Mouse (Mus musculus) liver, embryonic 12.5 days (tissue): ENCODE data around the gene Galnt2. TPM values are rescaled to one million over a fixed set of nuclear protein-coding genes. Genes with fewer than 3 reads are reported as not detected.

Source experiments
- ATAC-seq: fragments of 200-750 bp; cut with Nextera tagmentation; 2 replicates; pipeline ENCODE4 v1.8.0; 2017; ENCODE audit warnings: moderate number of reproducible peaks, mild to moderate bottlenecking, moderate library complexity
- H3K27ac ChIP-seq: fragments of 300-500 bp; sonication (generic); 2 replicates; pipeline ENCODE4 v1.5.1; 2016; ENCODE audit warnings: mild to moderate bottlenecking
- H3K27me3 ChIP-seq: fragments of 300-500 bp; sonication (generic); replicated peaks from 2 replicates; pipeline ENCODE4 v1.6.1; 2016; ENCODE audit warnings: mild to moderate bottlenecking, moderate library complexity
- H3K36me3 ChIP-seq: fragments of 300-500 bp; sonication (generic); 2 replicates; pipeline ENCODE4 v1.6.1; 2016; ENCODE audit warnings: mild to moderate bottlenecking, moderate library complexity
- H3K4me1 ChIP-seq: fragments of 300-500 bp; sonication (generic); 2 replicates; pipeline ENCODE4 v1.6.1; 2016
- H3K4me2 ChIP-seq: fragments of 300-500 bp; sonication (generic); 2 replicates; pipeline ENCODE4 v1.6.1; 2016; ENCODE audit warnings: mild to moderate bottlenecking, moderate library complexity
- H3K4me3 ChIP-seq: fragments of 300-500 bp; sonication (generic); 2 replicates; pipeline ENCODE4 v1.5.1; 2016; ENCODE audit warnings: mild to moderate bottlenecking, moderate library complexity
- H3K9ac ChIP-seq: fragments of 300-500 bp; sonication (generic); 2 replicates; pipeline ENCODE4 v1.6.1; 2016; ENCODE audit warnings: mild to moderate bottlenecking, moderate library complexity
- H3K9me3 ChIP-seq: fragments of 300-500 bp; sonication (generic); replicated peaks from 2 replicates; pipeline ENCODE4 v1.6.1; 2016; ENCODE audit warnings: mild to moderate bottlenecking, moderate library complexity
- WGBS: fragments of 180-500 bp; shearing (Covaris S2); methylation state at CpG from one replicate; pipeline ENCODE4 v1.1.7; 2016; ENCODE audit not compliant: insufficient replicate concordance; 5-methylcytosine and 5-hydroxymethylcytosine counted together
- polyA plus RNA-seq: library from polyadenylated mRNA; unstranded; fragments of >200 nt; fragmentation: Nextera tagmentation; extraction: Ambion mirVana; gene quantifications from 2 replicates; pipeline ENCODE4 v1.2.1, GENCODE M21; 2016

Galnt2 gene
- polyA plus RNA-seq, 1 experiment from 2014 or later = 37.5 TPM

DNA sequence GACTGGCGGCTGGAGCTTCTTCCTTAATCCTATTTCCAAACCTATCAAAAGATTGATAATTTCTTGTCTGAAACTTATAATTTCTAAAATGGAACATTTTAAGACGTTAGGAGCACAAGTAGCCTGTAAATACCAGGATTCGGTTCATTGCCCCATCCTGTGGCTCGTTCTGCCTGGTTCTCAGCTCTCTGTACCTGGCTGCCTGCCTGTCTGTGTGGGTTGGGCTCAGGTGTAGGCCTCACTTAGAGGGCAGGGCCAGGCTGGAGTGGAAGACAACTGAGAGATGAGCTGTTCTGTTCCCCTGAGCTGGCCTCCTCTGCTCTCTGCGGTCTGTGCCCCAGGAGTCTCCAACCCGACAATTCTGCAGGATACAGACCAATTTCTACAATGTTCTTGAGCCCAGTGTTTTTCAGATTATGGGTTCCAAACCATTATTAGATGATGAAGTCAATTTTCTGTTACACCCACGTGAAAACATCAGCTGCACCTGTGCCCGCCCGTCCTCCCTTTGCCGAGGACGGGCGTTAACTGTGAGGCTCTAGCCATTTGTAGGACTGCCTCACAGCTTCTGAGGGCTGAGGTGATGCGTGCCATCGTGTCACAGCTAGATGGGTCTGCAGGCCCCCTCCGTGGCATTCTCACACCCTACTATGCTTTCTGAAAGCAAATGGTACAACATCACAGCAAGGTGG lies 72.2 kb downstream of the Galnt2 start:
- H3K36me3 ChIP-seq = peaks cover 35% of the 10 kb centered on the region
- ATAC-seq = no peak
- no peak overlapping the region for H3K9ac ChIP-seq
- H3K27me3 ChIP-seq = no peaks in the 10 kb centered on the region
- no peak overlapping the region for H3K4me2 ChIP-seq
- no peak overlapping the region for H3K27ac ChIP-seq
- no peak overlapping the region for H3K4me3 ChIP-seq
- H3K9me3 ChIP-seq = no peaks in the 10 kb centered on the region
- WGBS = 79% methylated on average over 15 of the region's 15 CpGs
- H3K4me1 ChIP-seq = peaks cover 17% of the 10 kb centered on the region; the same call in 1 of the 2 replicates

DNA sequence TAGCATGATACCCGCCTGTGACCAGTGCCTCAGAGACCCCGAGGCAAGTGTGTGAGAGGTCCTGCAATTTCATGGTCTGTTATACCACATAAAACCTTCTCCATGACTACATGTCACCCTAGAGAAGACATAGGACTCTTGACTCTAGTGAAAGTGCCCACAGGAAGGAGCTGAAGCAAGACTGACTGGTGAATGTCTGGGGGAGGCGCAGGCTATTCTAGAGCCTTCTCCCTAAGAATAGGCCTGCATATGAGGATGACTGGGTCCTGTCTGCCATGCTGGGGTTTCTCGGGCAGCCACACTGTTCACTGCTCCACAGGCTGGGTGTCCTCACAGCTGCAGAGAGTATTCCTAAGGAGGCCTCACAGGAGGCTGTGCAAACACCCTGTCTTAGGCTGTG lies 73.0 kb downstream of the Galnt2 start:
- Histone ChIP-seq H3K4me1 (peaks cover 17% of the 10 kb centered on the region; the same call in 1 of the 2 replicates), H3K27me3 (no peaks in the 10 kb centered on the region), H3K4me3 (no peak overlapping the region), H3K9me3 (no peaks in the 10 kb centered on the region), H3K9ac (no peak overlapping the region), H3K36me3 (peaks cover 35% of the 10 kb centered on the region), H3K27ac (no peak overlapping the region), H3K4me2 (no peak overlapping the region)
- ATAC-seq = no peak
- 78% methylated on average over 4 of the region's 4 CpGs for WGBS

DNA sequence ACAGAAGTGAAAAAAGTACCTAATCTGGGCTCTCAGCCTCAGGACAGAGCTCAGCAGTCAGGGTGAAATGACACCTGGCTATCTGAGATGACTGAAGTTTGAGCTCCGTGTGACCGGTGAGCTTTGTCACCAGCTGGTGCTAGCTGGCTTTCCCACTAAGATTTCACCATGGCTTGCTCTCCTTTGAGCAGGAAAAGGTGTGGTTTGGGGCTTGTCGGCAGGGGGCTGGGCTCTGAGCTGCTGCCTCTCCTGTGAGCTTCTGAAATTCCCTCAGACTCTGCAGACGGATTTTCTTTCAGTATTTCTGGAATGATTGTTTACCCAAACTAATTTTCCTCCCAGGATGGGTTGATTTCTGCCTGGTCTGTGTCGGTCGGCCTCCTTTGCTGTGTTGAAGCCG lies 75.4 kb downstream of the Galnt2 start:
- Histone ChIP-seq H3K9ac (no peak overlapping the region), H3K27me3 (no peaks in the 10 kb centered on the region), H3K4me2 (no peak overlapping the region), H3K9me3 (no peaks in the 10 kb centered on the region), H3K36me3 (peaks cover 45% of the 10 kb centered on the region), H3K4me1 (peaks cover 20% of the 10 kb centered on the region; the same call in 1 of the 2 replicates), H3K4me3 (no peak overlapping the region), H3K27ac (no peak overlapping the region)
- WGBS = 48% methylated on average over 7 of the region's 7 CpGs
- ATAC-seq = no peak

DNA sequence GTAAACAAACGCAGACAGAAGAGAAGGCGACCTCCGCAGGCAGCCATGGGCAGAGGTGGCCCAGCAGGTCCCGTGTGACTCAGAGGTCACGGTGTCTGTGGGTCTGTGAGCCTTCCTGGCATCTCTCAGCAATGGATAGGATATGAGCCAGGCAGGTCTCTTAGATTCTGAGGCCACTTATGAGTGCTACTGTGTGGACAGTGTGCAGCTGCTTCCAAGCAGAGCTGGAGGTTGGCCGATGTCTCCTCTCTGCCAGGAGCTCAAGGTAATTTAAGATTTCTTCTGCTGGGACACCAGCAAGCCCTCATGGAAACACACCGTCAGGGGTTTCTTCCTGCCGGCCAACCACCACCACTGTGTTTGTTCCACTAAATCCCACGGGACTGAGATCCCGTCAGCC lies 76.5 kb downstream of the Galnt2 start:
- ATAC-seq = no peak
- Histone ChIP-seq H3K4me3 (no peak overlapping the region), H3K4me2 (no peak overlapping the region), H3K9me3 (no peaks in the 10 kb centered on the region), H3K4me1 (peaks cover 16% of the 10 kb centered on the region; the same call in 1 of the 2 replicates), H3K27ac (no peak overlapping the region), H3K9ac (no peak overlapping the region), H3K27me3 (no peaks in the 10 kb centered on the region), H3K36me3 (peaks cover 45% of the 10 kb centered on the region)
- 80% methylated on average over 10 of the region's 10 CpGs for WGBS

DNA sequence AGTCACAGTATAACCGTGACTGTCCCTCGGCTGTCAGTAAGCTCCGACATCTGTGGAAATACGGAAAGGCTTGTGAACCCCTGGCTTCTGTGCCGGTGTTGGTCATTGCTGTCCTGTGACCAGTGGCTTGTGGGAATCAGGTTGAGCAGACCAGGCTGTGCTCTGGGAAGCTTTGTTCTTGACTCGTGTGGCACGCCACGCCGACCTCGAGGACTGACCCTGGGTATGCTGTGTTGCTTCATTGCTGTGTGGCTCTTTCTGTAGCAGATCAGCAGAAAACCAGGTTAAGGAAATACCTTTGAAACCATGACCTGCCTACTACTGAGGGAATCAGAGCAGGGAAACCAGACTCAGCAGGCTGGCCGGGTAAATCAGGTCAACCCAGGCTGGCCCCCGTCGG lies 79.3 kb downstream of the Galnt2 start:
- Histone ChIP-seq H3K9me3 (no peaks in the 10 kb centered on the region), H3K4me3 (no peak overlapping the region), H3K27me3 (no peaks in the 10 kb centered on the region), H3K27ac (no peak overlapping the region), H3K36me3 (peaks cover 34% of the 10 kb centered on the region), H3K9ac (no peak overlapping the region), H3K4me2 (no peak overlapping the region), H3K4me1 (peaks cover 27% of the 10 kb centered on the region; the same call in 1 of the 2 replicates)
- 81% methylated on average over 13 of the region's 13 CpGs for WGBS
- no peak for ATAC-seq

DNA sequence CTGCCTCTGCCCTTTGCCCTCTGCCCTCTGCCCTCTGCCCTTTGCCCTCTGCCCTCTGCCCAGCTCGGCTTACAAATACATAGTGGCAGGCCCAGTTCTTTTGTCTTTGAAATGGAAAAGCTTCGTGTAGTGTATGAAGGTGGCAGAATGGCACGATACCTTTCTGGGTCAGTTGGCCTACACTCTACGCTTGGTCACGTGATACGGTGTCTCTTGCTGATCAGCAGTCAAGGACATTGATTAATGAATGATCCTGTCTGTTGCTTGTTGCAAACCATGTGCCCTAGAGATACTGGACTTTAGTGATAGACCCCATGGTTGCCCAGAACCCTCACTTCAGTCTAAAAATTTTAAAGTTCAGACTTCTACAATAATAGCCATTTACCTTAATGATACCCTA lies 79.9 kb downstream of the Galnt2 start:
- Histone ChIP-seq H3K4me2 (no peak overlapping the region), H3K27me3 (no peaks in the 10 kb centered on the region), H3K4me3 (no peak overlapping the region), H3K9ac (no peak overlapping the region), H3K9me3 (no peaks in the 10 kb centered on the region), H3K27ac (no peak overlapping the region), H3K36me3 (peaks cover 28% of the 10 kb centered on the region; the same call in 1 of the 2 replicates), H3K4me1 (peaks cover 29% of the 10 kb centered on the region)
- 83% methylated on average over 6 of the region's 6 CpGs for WGBS
- ATAC-seq = no peak

DNA sequence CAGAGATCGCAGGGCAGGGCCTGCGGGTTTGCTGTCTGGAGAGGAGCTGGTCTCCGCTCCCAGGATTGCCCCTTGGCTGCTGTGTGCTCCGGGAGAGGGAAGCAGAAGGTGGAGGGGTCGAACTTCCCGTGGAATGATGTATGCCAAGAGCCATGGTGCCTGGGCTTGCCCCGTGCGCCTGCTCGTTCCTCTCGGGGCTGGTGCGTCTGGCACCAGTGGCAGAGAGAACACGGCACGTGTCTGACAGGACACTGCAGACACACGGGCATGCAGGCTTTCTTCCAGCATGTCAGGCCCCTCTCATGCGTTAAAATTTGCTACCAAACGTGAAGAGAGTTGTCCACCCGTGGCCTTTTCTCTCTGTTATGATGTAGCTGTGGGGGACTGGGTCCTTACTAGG lies 80.5 kb downstream of the Galnt2 start:
- Histone ChIP-seq H3K27me3 (no peaks in the 10 kb centered on the region), H3K4me1 (peaks cover 31% of the 10 kb centered on the region), H3K36me3 (peaks cover 25% of the 10 kb centered on the region; the same call in 1 of the 2 replicates), H3K9ac (no peak overlapping the region), H3K4me2 (no peak overlapping the region), H3K9me3 (no peaks in the 10 kb centered on the region), H3K4me3 (no peak overlapping the region), H3K27ac (no peak overlapping the region)
- no peak for ATAC-seq
- WGBS = 81% methylated on average over 17 of the region's 17 CpGs

DNA sequence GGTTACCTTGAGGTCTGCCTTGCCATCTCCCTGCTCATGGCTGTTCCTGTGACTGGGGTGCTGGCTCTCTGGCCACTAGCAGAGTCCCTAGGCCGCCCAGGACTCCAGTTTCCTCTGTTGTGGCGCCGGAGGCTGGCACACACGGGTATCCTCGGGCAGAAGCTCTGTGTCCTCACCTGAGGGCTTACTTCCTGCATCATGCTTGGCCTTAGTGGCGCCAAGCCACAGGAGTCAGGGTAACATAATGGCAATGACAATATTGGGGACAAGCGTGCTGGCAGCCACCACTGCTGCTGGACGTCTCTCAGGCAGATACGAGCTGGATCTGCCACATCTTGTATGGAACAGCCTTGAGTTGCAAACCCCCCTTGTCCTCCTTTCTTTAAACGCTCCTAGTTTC lies 81.0 kb downstream of the Galnt2 start:
- Histone ChIP-seq H3K4me1 (peaks cover 36% of the 10 kb centered on the region), H3K9ac (no peak overlapping the region), H3K4me2 (no peak overlapping the region), H3K9me3 (no peaks in the 10 kb centered on the region), H3K27ac (no peak overlapping the region), H3K36me3 (peaks cover 24% of the 10 kb centered on the region; the same call in 1 of the 2 replicates), H3K27me3 (no peaks in the 10 kb centered on the region), H3K4me3 (no peak overlapping the region)
- WGBS = 78% methylated on average over 10 of the region's 10 CpGs
- ATAC-seq = no peak

DNA sequence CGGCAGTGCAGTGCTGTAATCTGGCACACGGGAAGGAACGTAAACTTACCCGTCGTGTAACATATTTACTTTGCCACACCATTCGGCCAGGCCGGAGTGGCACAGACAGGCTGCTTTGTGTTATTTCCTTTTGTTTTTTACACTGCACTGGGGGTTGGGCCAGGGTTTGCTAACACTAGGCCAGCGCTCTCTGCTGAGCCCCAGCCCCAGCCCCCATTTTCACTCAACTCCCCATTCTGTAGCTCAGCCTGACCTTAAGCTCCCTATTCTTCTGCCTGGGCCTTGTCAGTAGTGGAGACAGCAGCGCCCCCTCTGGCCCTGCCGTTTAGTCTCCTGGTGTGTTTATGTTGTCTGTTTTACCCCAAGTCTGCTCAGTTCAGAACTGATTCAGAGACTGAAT lies 83.6 kb downstream of the Galnt2 start:
- Histone ChIP-seq H3K27me3 (no peaks in the 10 kb centered on the region), H3K4me1 (peaks cover 61% of the 10 kb centered on the region), H3K9ac (no peak overlapping the region), H3K9me3 (no peaks in the 10 kb centered on the region), H3K4me3 (no peak overlapping the region), H3K4me2 (no peak overlapping the region), H3K27ac (no peak overlapping the region), H3K36me3 (peaks cover 13% of the 10 kb centered on the region; the same call in 1 of the 2 replicates)
- ATAC-seq = no peak
- WGBS = 65% methylated on average over 10 of the region's 10 CpGs

DNA sequence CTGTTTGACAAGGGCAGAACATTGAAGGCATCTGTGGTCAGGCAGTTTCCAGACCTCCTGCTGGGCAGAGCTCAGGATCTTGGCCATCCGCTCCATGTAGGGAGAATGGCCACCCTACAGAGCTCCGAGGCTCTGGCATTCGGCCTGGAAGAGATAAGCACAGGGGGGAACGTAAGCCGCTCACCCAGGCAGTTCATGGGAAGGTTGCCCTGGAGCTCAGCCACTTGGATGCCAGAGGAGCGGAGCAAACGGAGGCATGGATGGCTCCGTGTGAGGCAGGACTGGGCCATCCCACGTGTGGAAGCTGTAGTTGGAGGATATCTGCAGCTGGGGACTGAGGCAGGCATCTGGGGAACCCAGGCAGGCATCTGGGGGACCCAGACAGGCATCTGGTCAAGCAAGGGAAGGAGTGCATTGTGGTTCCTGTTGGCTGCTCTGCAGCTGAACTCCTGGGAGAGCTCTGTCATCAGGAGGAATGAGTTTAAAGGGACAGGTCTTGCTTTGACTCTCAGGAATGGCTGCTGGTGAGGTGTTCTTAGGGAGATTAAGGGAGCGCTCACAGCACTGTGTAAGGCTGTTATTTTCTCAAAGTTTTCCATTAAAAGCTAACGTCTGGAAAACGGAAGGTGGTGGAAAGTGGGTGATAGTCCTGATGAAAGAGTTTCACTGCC lies 85.4 kb downstream of the Galnt2 start:
- 54% methylated on average over 12 of the region's 12 CpGs for WGBS
- Histone ChIP-seq H3K27ac (0 out of 2 replicates have a peak overlapping the region, but pooled peaks have one; percentile 33), H3K9ac (no peak overlapping the region), H3K36me3 (0 out of 2 replicates have a peak, but pooled peaks cover 3% of the 10 kb centered on the region), H3K4me1 (peaks cover 71% of the 10 kb centered on the region), H3K4me3 (no peak overlapping the region), H3K9me3 (no peaks in the 10 kb centered on the region), H3K4me2 (no peak overlapping the region), H3K27me3 (no peaks in the 10 kb centered on the region)
- ATAC-seq = no peak

DNA sequence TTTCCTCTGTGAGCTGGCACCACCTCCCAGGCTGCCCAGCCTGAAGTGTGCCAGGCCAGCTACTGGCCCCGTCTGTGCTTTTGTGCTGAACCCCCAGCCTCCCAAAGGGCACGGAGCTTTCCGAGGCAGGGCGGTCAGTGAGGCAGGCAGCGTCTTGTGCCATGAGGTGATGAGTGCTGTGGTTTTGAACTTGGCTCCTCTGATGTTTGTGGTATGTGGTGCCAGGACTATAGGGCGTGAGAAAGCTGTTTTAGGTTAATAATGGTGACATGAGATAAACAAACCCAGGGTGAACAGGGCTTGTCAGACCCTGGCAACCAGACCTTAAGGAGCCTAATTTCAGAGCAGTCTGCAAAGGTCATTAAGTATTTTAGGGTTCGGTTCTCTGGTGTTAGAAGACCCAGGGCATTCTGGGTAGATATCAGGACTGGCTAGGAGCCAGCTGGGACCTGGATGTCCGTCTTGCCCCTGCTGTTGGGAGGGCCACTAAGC lies 86.0 kb downstream of the Galnt2 start:
- Histone ChIP-seq H3K27me3 (no peaks in the 10 kb centered on the region), H3K4me2 (no peak overlapping the region), H3K36me3 (0 out of 2 replicates have a peak, but pooled peaks cover 3% of the 10 kb centered on the region), H3K27ac (no peak overlapping the region), H3K9me3 (no peaks in the 10 kb centered on the region), H3K4me1 (peaks cover 75% of the 10 kb centered on the region), H3K4me3 (no peak overlapping the region), H3K9ac (no peak overlapping the region)
- WGBS = 25% methylated on average over 8 of the region's 8 CpGs
- ATAC-seq = no peak

DNA sequence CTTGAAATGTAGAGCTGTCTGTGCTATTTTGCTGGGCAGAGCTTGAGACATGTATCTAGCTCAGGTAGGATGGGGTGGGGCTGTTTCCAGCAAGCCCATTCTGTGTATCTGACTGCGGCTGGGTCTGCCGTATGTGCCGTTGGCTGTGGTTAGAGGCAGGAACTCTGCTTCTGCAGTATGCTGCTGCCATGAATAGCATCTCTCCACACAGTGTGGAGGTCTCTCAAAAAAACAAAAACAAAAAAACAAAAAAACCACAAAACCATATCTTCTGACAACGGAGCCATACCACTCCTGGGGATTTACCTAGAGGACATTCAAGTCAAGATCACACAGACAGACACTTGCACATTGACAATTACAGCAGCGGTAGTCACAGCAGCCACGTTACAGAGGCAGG lies 86.6 kb downstream of the Galnt2 start:
- ATAC-seq = peak; percentile 39; the same call in 1 of the 2 replicates
- no peaks in the 10 kb centered on the region for H3K27me3 ChIP-seq
- no peak overlapping the region for H3K9ac ChIP-seq
- H3K4me3 ChIP-seq = no peak overlapping the region
- H3K27ac ChIP-seq = no peak overlapping the region
- no peaks in the 10 kb centered on the region for H3K9me3 ChIP-seq
- no peak overlapping the region for H3K4me2 ChIP-seq
- WGBS = 23% methylated on average over 6 of the region's 6 CpGs
- peaks cover 75% of the 10 kb centered on the region for H3K4me1 ChIP-seq
- peaks cover 7% of the 10 kb centered on the region; the same call in 1 of the 2 replicates for H3K36me3 ChIP-seq
